Mouse (Mus musculus): Measurements from ENCODE around the gene Hist1h3g.

Gene Hist1h3g

DNA sequence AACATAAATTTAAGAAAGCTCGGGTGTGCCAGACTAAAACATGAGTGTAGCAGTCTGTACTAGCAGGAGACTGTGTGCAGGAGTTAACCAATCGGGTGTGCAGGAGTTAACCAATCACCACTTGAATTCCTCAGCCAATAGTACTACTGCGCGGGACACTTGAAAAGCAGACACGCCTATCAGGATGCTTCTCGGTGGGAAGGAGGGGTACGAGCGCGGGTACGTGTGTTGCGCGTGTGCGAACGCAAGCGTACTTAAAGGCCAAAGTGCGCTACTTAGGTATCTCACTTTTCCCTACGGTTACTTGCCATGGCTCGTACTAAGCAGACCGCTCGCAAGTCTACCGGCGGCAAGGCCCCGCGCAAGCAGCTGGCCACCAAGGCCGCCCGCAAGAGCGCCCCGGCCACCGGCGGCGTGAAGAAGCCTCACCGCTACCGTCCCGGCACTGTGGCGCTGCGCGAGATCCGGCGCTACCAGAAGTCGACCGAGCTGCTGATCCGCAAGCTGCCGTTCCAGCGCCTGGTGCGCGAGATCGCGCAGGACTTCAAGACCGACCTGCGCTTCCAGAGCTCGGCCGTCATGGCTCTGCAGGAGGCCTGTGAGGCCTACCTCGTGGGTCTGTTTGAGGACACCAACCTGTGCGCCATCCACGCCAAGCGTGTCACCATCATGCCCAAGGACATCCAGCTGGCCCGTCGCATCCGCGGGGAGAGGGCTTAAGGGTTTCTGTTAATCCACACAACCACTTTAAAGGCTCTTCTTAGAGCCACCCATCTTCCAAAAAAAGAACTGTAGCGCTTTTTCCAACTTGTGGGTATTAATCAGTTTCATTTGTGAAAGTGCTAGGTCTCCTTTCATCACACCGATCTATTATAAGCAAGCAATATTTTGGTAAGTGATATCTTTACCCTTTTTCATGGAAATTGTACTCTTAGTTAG lies at the start of gene Hist1h3g:
Hist1h3g (plus strand) TSS at position 286 of the 939 bp plus-strand sequence.
- peak; percentile 91 for DNase-seq (ENCODE audit: low read depth, low spot score)

- peak; percentile 75 for DNase-seq (ENCODE audit: low read depth, low spot score)
These were observed 46.6 kb upstream of the Hist1h3g start, which contains the start of gene Btn2a2 for GRCm38 (mm10) chr13:23488400-23489322. Gene Btn2a2 (minus strand): TSS chr13:23488857.

- no peak for DNase-seq (ENCODE audit: low read depth, low spot score)
These were observed 44.4 kb upstream of the Hist1h3g start for GRCm38 (mm10) chr13:23490863-23491262.

- DNase-seq (ENCODE audit: low read depth, low spot score) = no peak
These were observed 44.0 kb upstream of the Hist1h3g start for GRCm38 (mm10) chr13:23491263-23491662.

GRCm38 (mm10) chr13:23491990-23492389 lies 43.2 kb upstream of the Hist1h3g start:
- DNase-seq (ENCODE audit: low read depth, low spot score) = no peak

DNA sequence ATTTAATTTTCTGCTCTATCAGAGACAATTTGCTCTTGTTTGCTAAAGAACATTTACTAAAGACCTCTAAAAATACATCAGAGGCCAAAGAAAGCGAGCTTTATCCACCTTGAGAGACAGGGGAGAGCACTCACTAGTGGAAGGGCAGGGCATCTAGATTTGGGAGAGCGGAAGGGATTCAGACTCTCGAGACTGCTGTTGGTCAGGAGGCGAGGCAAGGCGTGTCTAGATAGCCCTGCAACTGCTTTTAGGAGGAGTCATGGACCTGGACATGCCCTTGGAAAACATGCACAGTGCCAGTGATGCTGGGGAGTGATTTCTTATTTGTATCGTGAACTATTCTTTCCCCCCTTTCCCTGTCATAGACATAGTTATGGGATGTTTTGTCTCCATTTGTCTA lies 39.7 kb upstream of the Hist1h3g start:
- no peak for DNase-seq (ENCODE audit: low read depth, low spot score)

GRCm38 (mm10) chr13:23497656-23498321 lies 37.4 kb upstream of the Hist1h3g start:
- DNase-seq (ENCODE audit: low read depth, low spot score) = no peak

GRCm38 (mm10) chr13:23498653-23499052 lies 36.6 kb upstream of the Hist1h3g start:
- DNase-seq (ENCODE audit: low read depth, low spot score) = no peak

DNA sequence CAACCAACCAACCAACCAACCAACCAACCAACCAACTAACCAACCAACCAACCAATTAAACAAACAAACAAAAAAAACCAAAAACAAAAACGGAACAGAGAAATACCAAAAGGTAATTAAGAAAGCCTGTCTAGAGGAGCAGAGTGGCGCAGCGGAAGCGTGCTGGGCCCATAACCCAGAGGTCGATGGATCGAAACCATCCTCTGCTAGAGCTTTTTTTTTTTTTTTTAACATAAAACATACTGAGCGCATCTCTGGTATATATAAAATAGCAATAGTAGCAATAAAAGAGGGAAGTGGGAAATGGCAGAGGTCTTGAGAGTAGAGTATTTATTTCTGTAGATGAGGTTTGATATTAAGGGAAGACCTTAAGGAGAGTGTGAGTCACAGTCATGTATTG lies 35.3 kb upstream of the Hist1h3g start:
- no peak for DNase-seq (ENCODE audit: low read depth, low spot score)

GRCm38 (mm10) chr13:23500424-23501200 lies 34.6 kb upstream of the Hist1h3g start:
- peak; percentile 64 for DNase-seq (ENCODE audit: low read depth, low spot score)

GRCm38 (mm10) chr13:23501511-23501910 lies 33.7 kb upstream of the Hist1h3g start:
- no peak for DNase-seq (ENCODE audit: low read depth, low spot score)

- DNase-seq (ENCODE audit: low read depth, low spot score) = no peak
These were observed 33.1 kb upstream of the Hist1h3g start for GRCm38 (mm10) chr13:23502031-23502567.

DNA sequence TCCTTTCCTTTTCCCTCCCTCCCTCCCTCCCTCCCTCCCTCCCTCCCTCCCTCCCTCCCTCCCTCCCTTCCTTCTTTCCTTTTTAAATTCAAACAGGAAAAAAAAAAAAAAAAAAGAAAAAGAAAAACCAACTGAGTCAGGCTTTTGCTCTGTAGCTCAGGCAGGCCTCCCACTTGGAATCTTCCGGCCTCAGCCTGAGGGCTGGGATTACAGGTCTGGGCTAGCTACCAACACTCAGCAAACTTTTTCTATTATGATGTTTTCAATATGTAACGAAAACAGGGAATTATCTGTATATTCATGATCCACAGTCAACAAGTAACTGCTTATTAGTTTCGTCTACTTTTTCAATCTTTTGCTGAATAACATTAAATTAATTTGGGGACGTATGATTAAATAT lies 32.3 kb upstream of the Hist1h3g start:
- no peak for DNase-seq (ENCODE audit: low read depth, low spot score)

- peak; percentile 57 for DNase-seq (ENCODE audit: low read depth, low spot score)
These were observed 31.4 kb upstream of the Hist1h3g start for GRCm38 (mm10) chr13:23503797-23504196.

DNA sequence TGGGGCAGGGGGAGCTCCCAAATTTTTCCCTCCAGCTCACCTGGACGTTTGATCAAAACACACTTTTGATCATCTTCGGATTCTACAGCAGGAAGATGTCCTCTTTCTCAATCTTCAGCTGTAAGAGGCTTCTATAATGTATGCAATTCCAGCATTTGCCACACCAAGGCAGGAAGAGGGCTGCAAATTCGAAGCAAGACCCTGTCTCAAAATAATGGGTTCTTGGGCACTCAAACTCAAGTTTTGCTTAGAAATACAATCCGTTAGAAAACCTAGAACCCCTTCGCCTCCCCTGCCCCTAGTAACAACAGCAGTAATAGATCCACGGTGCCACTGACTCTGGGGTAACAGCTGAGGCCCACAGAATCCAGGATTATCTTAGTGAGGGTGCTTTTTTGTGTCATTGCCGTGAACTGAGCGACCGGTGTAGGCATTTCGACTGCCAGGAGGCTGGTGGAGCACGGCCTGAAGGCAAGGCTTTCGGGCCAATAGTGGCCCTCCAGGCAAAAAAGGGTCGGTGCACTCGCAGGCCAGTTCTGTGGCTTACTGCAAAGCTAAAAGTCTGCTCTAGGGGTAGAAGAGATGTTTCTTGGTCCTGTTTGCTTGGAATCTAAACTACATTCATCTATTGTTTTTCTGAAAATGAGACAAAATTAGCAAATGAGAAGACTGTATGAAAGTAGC lies 29.4 kb upstream of the Hist1h3g start:
- DNase-seq (ENCODE audit: low read depth, low spot score) = no peak

- peak; percentile 39 for DNase-seq (ENCODE audit: low read depth, low spot score)
These were observed 28.9 kb upstream of the Hist1h3g start for GRCm38 (mm10) chr13:23506351-23506750.

- no peak for DNase-seq (ENCODE audit: low read depth, low spot score)
These were observed 28.3 kb upstream of the Hist1h3g start for GRCm38 (mm10) chr13:23506819-23507515.

DNA sequence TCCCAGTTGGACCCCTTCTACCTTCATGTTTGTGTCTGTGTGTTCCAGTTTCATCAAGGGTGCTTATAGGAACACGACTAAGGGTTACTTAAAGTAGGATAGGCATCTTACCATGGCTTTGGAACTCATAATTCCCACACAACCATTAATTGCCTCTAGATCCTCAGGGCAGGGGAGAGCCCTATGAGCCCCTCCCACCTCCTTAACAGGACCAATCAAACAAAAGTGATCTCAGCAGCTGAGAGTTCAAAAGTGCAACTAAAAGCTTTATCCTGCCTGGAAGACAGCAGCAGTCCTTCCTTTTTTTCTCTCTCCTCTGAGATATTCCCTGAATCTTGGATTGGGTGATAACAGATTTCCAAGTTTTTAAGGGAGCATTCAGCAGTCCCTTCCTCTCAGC lies 25.1 kb upstream of the Hist1h3g start:
- DNase-seq (ENCODE audit: low read depth, low spot score) = no peak

- no peak for DNase-seq (ENCODE audit: low read depth, low spot score)
These were observed 21.7 kb upstream of the Hist1h3g start for GRCm38 (mm10) chr13:23513517-23513916.

All from CD4-positive helper T cell, adult 2 months (primary cell).